Mouse (Mus musculus): ENCODE results near the gene Pramel7. TPM values are rescaled to one million over a fixed set of nuclear protein-coding genes. Genes with fewer than 3 reads are reported as not detected.

Gene Pramel7
- not detected for polyA plus RNA-seq (2014; fragmentation: Illumina TruSeq; extraction: RNeasy Lipid Tissue Mini Kit (QIAGEN cat#74804); ENCODE audit: low read depth, low replicate concordance)

GRCm38 (mm10) chr2:87496993-87497392 is at the start of gene Pramel7:
TSS of gene Pramel7 (minus strand) at chr2:87497093.

GRCm38 (mm10) chr2:87545442-87545841 is 48.5 kb upstream of the Pramel7 start, which contains the start of gene Olfr1128:
TSS of gene Olfr1128 (minus strand) at chr2:87545542.

GRCm38 (mm10) chr2:87531496-87531895 is 34.6 kb upstream of the Pramel7 start, which contains the start of gene Olfr153:
TSS of gene Olfr153 (plus strand) at chr2:87531796.

DNA sequence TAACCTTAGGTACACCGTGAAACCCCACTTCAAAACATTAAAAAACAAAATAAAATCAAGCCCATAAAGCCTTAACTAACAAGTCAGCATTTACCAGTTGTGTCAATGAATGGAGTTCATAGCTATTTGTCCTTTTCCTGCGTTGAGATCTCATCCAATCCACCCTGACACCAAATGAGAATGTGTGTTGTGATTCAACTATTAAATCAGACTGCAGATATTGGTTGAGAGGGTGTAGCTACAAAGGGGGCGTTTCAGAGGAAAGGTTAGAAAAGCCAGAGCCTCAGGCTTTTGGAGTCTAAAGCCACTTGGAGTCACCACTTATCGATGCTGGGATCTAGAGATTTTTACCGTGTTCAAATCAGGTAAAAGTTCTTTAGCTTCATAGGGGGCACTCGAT is 9.4 kb upstream of the Pramel7 start, which contains the start of gene Pramel6:
Pramel6 (plus strand) TSS at position 301 of the 400 bp plus-strand sequence.

GRCm38 (mm10) chr2:87453662-87454061 is 43.2 kb downstream of the Pramel7 start, which contains the start of gene Olfr1126:
TSS of gene Olfr1126 (plus strand) at chr2:87453962.

Other genes starting within 250 kb of the Pramel7 start
- gene Olfr1115, start 249.1 kb downstream of the Pramel7 start, polyA plus RNA-seq (2014; fragmentation: Illumina TruSeq; extraction: RNeasy Lipid Tissue Mini Kit (QIAGEN cat#74804); ENCODE audit: low read depth, low replicate concordance), result not detected
- gene Olfr1116, start 229.6 kb downstream of the Pramel7 start, polyA plus RNA-seq (2014; fragmentation: Illumina TruSeq; extraction: RNeasy Lipid Tissue Mini Kit (QIAGEN cat#74804); ENCODE audit: low read depth, low replicate concordance), result not detected
- gene Olfr1118, start 189.5 kb downstream of the Pramel7 start, polyA plus RNA-seq (2014; fragmentation: Illumina TruSeq; extraction: RNeasy Lipid Tissue Mini Kit (QIAGEN cat#74804); ENCODE audit: low read depth, low replicate concordance), result not detected
- not detected for gene Olfr1120, start 142.3 kb downstream of the Pramel7 start, polyA plus RNA-seq (2014; fragmentation: Illumina TruSeq; extraction: RNeasy Lipid Tissue Mini Kit (QIAGEN cat#74804); ENCODE audit: low read depth, low replicate concordance)
- not detected for gene Olfr1121, start 127.2 kb downstream of the Pramel7 start, polyA plus RNA-seq (2014; fragmentation: Illumina TruSeq; extraction: RNeasy Lipid Tissue Mini Kit (QIAGEN cat#74804); ENCODE audit: low read depth, low replicate concordance)
- gene Olfr1122, start 111.2 kb downstream of the Pramel7 start, polyA plus RNA-seq (2014; fragmentation: Illumina TruSeq; extraction: RNeasy Lipid Tissue Mini Kit (QIAGEN cat#74804); ENCODE audit: low read depth, low replicate concordance), result not detected
- gene Olfr1123, start 80.5 kb downstream of the Pramel7 start, polyA plus RNA-seq (2014; fragmentation: Illumina TruSeq; extraction: RNeasy Lipid Tissue Mini Kit (QIAGEN cat#74804); ENCODE audit: low read depth, low replicate concordance), result not detected
- gene Olfr1124, start 66.8 kb downstream of the Pramel7 start, polyA plus RNA-seq (2014; fragmentation: Illumina TruSeq; extraction: RNeasy Lipid Tissue Mini Kit (QIAGEN cat#74804); ENCODE audit: low read depth, low replicate concordance), result not detected
- gene Olfr1126, start 43.1 kb downstream of the Pramel7 start, polyA plus RNA-seq (2014; fragmentation: Illumina TruSeq; extraction: RNeasy Lipid Tissue Mini Kit (QIAGEN cat#74804); ENCODE audit: low read depth, low replicate concordance), result not detected
- gene Pramel6, start 9.5 kb upstream of the Pramel7 start, polyA plus RNA-seq (2014; fragmentation: Illumina TruSeq; extraction: RNeasy Lipid Tissue Mini Kit (QIAGEN cat#74804); ENCODE audit: low read depth, low replicate concordance), result not detected
- not detected for gene Olfr153, start 34.7 kb upstream of the Pramel7 start, polyA plus RNA-seq (2014; fragmentation: Illumina TruSeq; extraction: RNeasy Lipid Tissue Mini Kit (QIAGEN cat#74804); ENCODE audit: low read depth, low replicate concordance)
- gene Olfr1128, start 48.4 kb upstream of the Pramel7 start, polyA plus RNA-seq (2014; fragmentation: Illumina TruSeq; extraction: RNeasy Lipid Tissue Mini Kit (QIAGEN cat#74804); ENCODE audit: low read depth, low replicate concordance), result not detected
- gene Olfr1129, start 76.8 kb upstream of the Pramel7 start, polyA plus RNA-seq (2014; fragmentation: Illumina TruSeq; extraction: RNeasy Lipid Tissue Mini Kit (QIAGEN cat#74804); ENCODE audit: low read depth, low replicate concordance), result not detected
- not detected for gene Olfr1130, start 109.1 kb upstream of the Pramel7 start, polyA plus RNA-seq (2014; fragmentation: Illumina TruSeq; extraction: RNeasy Lipid Tissue Mini Kit (QIAGEN cat#74804); ENCODE audit: low read depth, low replicate concordance)
- not detected for gene Olfr1131, start 130.0 kb upstream of the Pramel7 start, polyA plus RNA-seq (2014; fragmentation: Illumina TruSeq; extraction: RNeasy Lipid Tissue Mini Kit (QIAGEN cat#74804); ENCODE audit: low read depth, low replicate concordance)
- gene Olfr1132, start 140.4 kb upstream of the Pramel7 start, polyA plus RNA-seq (2014; fragmentation: Illumina TruSeq; extraction: RNeasy Lipid Tissue Mini Kit (QIAGEN cat#74804); ENCODE audit: low read depth, low replicate concordance), result not detected
- gene Olfr1133, start 150.3 kb upstream of the Pramel7 start, polyA plus RNA-seq (2014; fragmentation: Illumina TruSeq; extraction: RNeasy Lipid Tissue Mini Kit (QIAGEN cat#74804); ENCODE audit: low read depth, low replicate concordance), result not detected
- gene Olfr1134, start 161.4 kb upstream of the Pramel7 start, polyA plus RNA-seq (2014; fragmentation: Illumina TruSeq; extraction: RNeasy Lipid Tissue Mini Kit (QIAGEN cat#74804); ENCODE audit: low read depth, low replicate concordance), result not detected
- gene Olfr1135, start 176.6 kb upstream of the Pramel7 start, polyA plus RNA-seq (2014; fragmentation: Illumina TruSeq; extraction: RNeasy Lipid Tissue Mini Kit (QIAGEN cat#74804); ENCODE audit: low read depth, low replicate concordance), result not detected
- gene Olfr1136, start 196.9 kb upstream of the Pramel7 start, polyA plus RNA-seq (2014; fragmentation: Illumina TruSeq; extraction: RNeasy Lipid Tissue Mini Kit (QIAGEN cat#74804); ENCODE audit: low read depth, low replicate concordance), result not detected
- gene Olfr1137, start 216.1 kb upstream of the Pramel7 start, polyA plus RNA-seq (2014; fragmentation: Illumina TruSeq; extraction: RNeasy Lipid Tissue Mini Kit (QIAGEN cat#74804); ENCODE audit: low read depth, low replicate concordance), result not detected
- not detected for gene Olfr1138, start 242.9 kb upstream of the Pramel7 start, polyA plus RNA-seq (2014; fragmentation: Illumina TruSeq; extraction: RNeasy Lipid Tissue Mini Kit (QIAGEN cat#74804); ENCODE audit: low read depth, low replicate concordance)
- gene Olfr1140, start 246.7 kb upstream of the Pramel7 start, polyA plus RNA-seq (2014; fragmentation: Illumina TruSeq; extraction: RNeasy Lipid Tissue Mini Kit (QIAGEN cat#74804); ENCODE audit: low read depth, low replicate concordance), result not detected

Measured in sigmoid colon, adult 10 weeks (tissue).